Mouse (Mus musculus): Measurements from ENCODE around the gene Ticrr. TPM values are rescaled to one million over a fixed set of nuclear protein-coding genes. Genes with fewer than 3 reads are reported as not detected.

Ticrr gene
- polyA plus RNA-seq (2014; fragmentation: Illumina TruSeq; extraction: RNeasy Lipid Tissue Mini Kit (QIAGEN cat#74804); ENCODE audit: low read depth, low replicate concordance): 1.7 TPM

GRCm38 (mm10) chr7:79659578-79660290 is at the start of gene Ticrr:
TSS of gene Ticrr (plus strand) at chr7:79660196.

GRCm38 (mm10) chr7:79617418-79617817 is 42.6 kb upstream of the Ticrr start, which contains the start of gene Rhcg:
TSS of gene Rhcg (minus strand) at chr7:79617657.

DNA sequence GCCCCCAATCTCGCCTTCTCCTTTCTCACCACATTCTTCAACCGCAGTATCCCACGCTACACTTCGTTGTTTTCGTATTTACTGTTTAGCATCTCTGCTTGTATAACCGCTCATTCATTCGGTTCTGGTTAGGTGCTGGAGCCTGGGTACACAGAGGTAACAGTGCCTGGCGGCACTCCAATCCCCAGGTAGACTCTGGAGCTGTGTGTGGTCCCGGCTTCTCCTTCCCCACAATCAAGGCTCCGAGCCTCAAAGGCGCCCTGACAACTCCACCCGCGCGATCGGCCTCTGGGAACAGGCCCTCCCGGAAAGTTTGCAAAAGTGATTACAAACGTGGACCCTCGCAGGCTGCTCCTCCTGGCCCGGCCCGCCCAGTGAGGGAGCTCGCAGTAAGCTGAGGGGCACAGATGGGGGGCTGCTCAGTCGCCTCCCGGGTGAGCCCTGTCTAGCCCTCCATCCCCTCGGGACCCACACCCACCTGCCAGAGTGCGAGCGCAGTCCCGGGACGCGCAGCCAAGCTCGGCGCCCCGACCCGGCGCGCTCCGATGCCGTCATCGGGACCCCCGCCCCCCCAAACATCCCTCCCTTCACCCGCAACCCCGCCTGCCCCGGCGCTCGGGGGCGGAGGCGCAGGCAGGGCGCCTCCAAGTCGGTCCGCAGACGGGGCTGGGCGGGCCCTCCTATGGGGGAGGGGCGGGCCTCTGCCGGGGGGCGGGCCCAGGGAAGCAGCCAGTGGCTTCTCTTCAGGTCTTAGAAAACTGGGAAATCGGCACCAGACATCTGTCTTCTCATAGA is 55.4 kb downstream of the Ticrr start, which contains the start of gene Kif7:
TSS of gene Kif7 (minus strand) at position 534 of the 795 bp plus-strand sequence.

GRCm38 (mm10) chr7:79732622-79733021 is 72.6 kb downstream of the Ticrr start, which contains the start of gene Plin1:
TSS of gene Plin1 (minus strand) at chr7:79732903.

GRCm38 (mm10) chr7:79742659-79743536 is 82.9 kb downstream of the Ticrr start, which contains the start of the genes Pex11a and Wdr93:
TSS of gene Pex11a (minus strand) at chr7:79743131.
TSS of gene Wdr93 (plus strand) at chr7:79743163.

Other genes with a start within 250 kb of the Ticrr start
- gene Polg, start 193.8 kb upstream of the Ticrr start, polyA plus RNA-seq (2014; fragmentation: Illumina TruSeq; extraction: RNeasy Lipid Tissue Mini Kit (QIAGEN cat#74804); ENCODE audit: low read depth, low replicate concordance): 43.6 TPM
- not detected for gene Rhcg, start 42.5 kb upstream of the Ticrr start, polyA plus RNA-seq (2014; fragmentation: Illumina TruSeq; extraction: RNeasy Lipid Tissue Mini Kit (QIAGEN cat#74804); ENCODE audit: low read depth, low replicate concordance)
- 0.16 TPM for gene Kif7, start 55.5 kb downstream of the Ticrr start, polyA plus RNA-seq (2014; fragmentation: Illumina TruSeq; extraction: RNeasy Lipid Tissue Mini Kit (QIAGEN cat#74804); ENCODE audit: low read depth, low replicate concordance)
- gene Plin1, start 72.7 kb downstream of the Ticrr start, polyA plus RNA-seq (2014; fragmentation: Illumina TruSeq; extraction: RNeasy Lipid Tissue Mini Kit (QIAGEN cat#74804); ENCODE audit: low read depth, low replicate concordance): 5.8 TPM
- gene Pex11a, start 82.9 kb downstream of the Ticrr start, polyA plus RNA-seq (2014; fragmentation: Illumina TruSeq; extraction: RNeasy Lipid Tissue Mini Kit (QIAGEN cat#74804); ENCODE audit: low read depth, low replicate concordance): 24.7 TPM
- gene Wdr93, start 83.0 kb downstream of the Ticrr start, polyA plus RNA-seq (2014; fragmentation: Illumina TruSeq; extraction: RNeasy Lipid Tissue Mini Kit (QIAGEN cat#74804); ENCODE audit: low read depth, low replicate concordance): 0.44 TPM
- gene Mesp1, start 133.6 kb downstream of the Ticrr start, polyA plus RNA-seq (2014; fragmentation: Illumina TruSeq; extraction: RNeasy Lipid Tissue Mini Kit (QIAGEN cat#74804); ENCODE audit: low read depth, low replicate concordance): not detected
- gene Mesp2, start 150.5 kb downstream of the Ticrr start, polyA plus RNA-seq (2014; fragmentation: Illumina TruSeq; extraction: RNeasy Lipid Tissue Mini Kit (QIAGEN cat#74804); ENCODE audit: low read depth, low replicate concordance): not detected
- gene Anpep, start 200.9 kb downstream of the Ticrr start, polyA plus RNA-seq (2014; fragmentation: Illumina TruSeq; extraction: RNeasy Lipid Tissue Mini Kit (QIAGEN cat#74804); ENCODE audit: low read depth, low replicate concordance): 4.8 TPM

Measured in sigmoid colon, adult 10 weeks (tissue).